ENCODE assay signal across 8 mouse cellular contexts in the genomic region with DNA sequence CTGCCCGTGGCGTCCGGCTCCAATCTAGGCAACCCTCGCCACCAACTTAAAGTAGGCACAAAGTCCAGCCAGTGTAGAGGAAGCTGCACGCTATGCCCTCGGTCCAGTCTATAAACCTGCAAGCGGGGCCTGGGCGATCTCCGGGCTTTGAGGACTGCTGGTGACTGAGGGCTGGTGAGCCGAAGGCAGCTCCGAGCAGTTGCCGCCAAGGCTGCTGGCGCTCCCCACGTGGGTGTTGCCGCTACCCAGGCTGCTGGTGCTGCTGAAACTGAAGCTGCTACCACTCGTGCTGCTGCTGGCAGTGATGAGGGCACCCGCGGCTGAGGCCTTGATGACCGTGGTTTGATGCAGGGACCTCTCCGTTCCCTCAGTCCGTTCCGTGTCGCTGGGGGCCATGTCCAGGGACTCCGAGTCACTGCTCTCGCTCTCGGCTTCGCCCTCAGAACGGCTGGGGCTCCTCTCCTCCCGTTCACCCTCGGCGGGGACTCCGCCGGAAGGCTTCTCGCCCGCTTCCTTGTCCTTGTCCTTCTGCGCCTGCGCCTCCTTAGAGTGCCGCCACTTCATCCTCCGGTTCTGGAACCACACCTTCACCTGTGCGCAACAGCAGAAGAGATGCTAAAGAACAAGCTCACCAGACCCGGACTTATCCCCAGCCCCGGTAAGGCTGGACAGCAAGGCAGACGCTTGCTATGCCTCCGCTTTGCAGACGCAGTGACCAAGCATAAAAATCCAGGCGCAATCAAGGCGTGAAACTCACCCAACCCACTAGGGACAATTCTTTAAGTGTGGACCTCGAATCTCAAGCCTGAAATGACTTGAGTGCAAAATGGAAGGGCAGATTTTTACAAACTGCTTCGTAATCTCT. TPM values are rescaled to one million over a fixed set of nuclear protein-coding genes. Genes with fewer than 3 reads are reported as not detected.
DNase-seq lines count a peak whose midpoint lies in the region; ATAC-seq and TF ChIP-seq lines count a peak whose summit lies in the region.

No protein-coding gene starts in this region.

- ATAC-seq in embryonic facial prominence, embryonic 15.5 days (ENCODE audit: insufficient number of reproducible peaks, low FRiP score, low TSS enrichment, low read depth), result no peak
- ATAC-seq in neural tube, embryonic 11.5 days (ENCODE audit: insufficient read depth, low FRiP score, low TSS enrichment), result peak; percentile 28; the same call in 1 of the 2 replicates

- no peak overlapping the region for H3K9ac ChIP-seq in ES-E14 (ENCODE audit: insufficient read depth, low read depth, low read length, poor library complexity, severe bottlenecking)
- 0 out of 2 replicates have a peak overlapping the region, but pooled peaks have one; percentile 0 for H3K9ac ChIP-seq in embryonic facial prominence, embryonic 15.5 days
- peak overlapping the region; percentile 5; the same call in 1 of the 2 replicates for H3K9ac ChIP-seq in neural tube, embryonic 11.5 days (ENCODE audit: low read length)

- H3K9me3 ChIP-seq in ES-E14 (ENCODE audit: control insufficient read depth, insufficient read depth, low read depth, low read length), result no peaks in the 10 kb centered on the region
- no peaks in the 10 kb centered on the region for H3K9me3 ChIP-seq in embryonic facial prominence, embryonic 15.5 days (replicated peaks)
- H3K9me3 ChIP-seq in limb, embryonic 10.5 days (replicated peaks), result no peaks in the 10 kb centered on the region
- no peaks in the 10 kb centered on the region for H3K9me3 ChIP-seq in neural tube, embryonic 11.5 days (ENCODE audit: control insufficient read depth, low read length)

- in situ Hi-C loops in ES-E14 (cut with MboI; ENCODE audit: low sequenced_read_pairs in 2 of 2, unreplicated experiment in 2 of 2), result no loop called here

- no peaks in the 10 kb centered on the region for H3K36me3 ChIP-seq in ES-E14 (ENCODE audit: control insufficient read depth, insufficient read depth, low read length, poor library complexity, severe bottlenecking)
- H3K36me3 ChIP-seq in embryonic facial prominence, embryonic 15.5 days, result no peaks in the 10 kb centered on the region
- H3K36me3 ChIP-seq in limb, embryonic 10.5 days, result no peaks in the 10 kb centered on the region
- H3K36me3 ChIP-seq in neural tube, embryonic 11.5 days (ENCODE audit: control insufficient read depth, insufficient read depth, low read length), result no peaks in the 10 kb centered on the region

- peak; percentile 91 for DNase-seq in heart, adult 11 months
- DNase-seq in heart, postnatal 14 days, result no peak
- DNase-seq in ES-E14 (ENCODE audit: low read depth, low spot score), result no peak
- DNase-seq in limb, embryonic 10.5 days (ENCODE audit: low spot score), result peak; percentile 77
- peak; percentile 74 for DNase-seq in neural tube, embryonic 11.5 days (ENCODE audit: low spot score)
- no peak for DNase-seq in thymus, postnatal 4 days
- no peak for DNase-seq in gastrocnemius, adult 8-10 months (ENCODE audit: low spot score in 2 of 2)

- peak overlapping the region; percentile 56 for H3K4me2 ChIP-seq in embryonic facial prominence, embryonic 15.5 days (replicated peaks)
- peak overlapping the region; percentile 39 for H3K4me2 ChIP-seq in neural tube, embryonic 11.5 days (ENCODE audit: low read depth)

- peak overlapping the region; percentile 35 to 47; a peak in 2 of 4 replicates for H3K4me3 ChIP-seq in ES-E14 (ENCODE audit: insufficient read depth in 1 of 2, low read depth in 1 of 2, low read length in 2 of 2, poor library complexity in 1 of 2, severe bottlenecking in 1 of 2)
- peak overlapping the region; percentile 40 for H3K4me3 ChIP-seq in embryonic facial prominence, embryonic 15.5 days (replicated peaks)
- H3K4me3 ChIP-seq in limb, embryonic 10.5 days, result peak overlapping the region; percentile 50
- peak overlapping the region; percentile 29 for H3K4me3 ChIP-seq in neural tube, embryonic 11.5 days (ENCODE audit: low read depth, low read length)

- H3K27ac ChIP-seq in ES-E14 (ENCODE audit: insufficient read depth, low read depth, low read length, poor library complexity, severe bottlenecking), result no peak overlapping the region
- H3K27ac ChIP-seq in embryonic facial prominence, embryonic 15.5 days (replicated peaks), result no peak overlapping the region
- peak overlapping the region; percentile 50 for H3K27ac ChIP-seq in limb, embryonic 10.5 days
- H3K27ac ChIP-seq in neural tube, embryonic 11.5 days (ENCODE audit: low read depth, low read length), result no peak overlapping the region

- peaks cover 0 to 2% of the 10 kb centered on the region in 2 experiments; a peak in 1 of 4 replicates for H3K4me1 ChIP-seq in ES-E14 (ENCODE audit: control insufficient read depth in 2 of 2, insufficient read depth in 2 of 2, low read length in 2 of 2, poor library complexity in 1 of 2)
- peaks cover 31% of the 10 kb centered on the region for H3K4me1 ChIP-seq in embryonic facial prominence, embryonic 15.5 days
- peaks cover 33% of the 10 kb centered on the region for H3K4me1 ChIP-seq in limb, embryonic 10.5 days
- H3K4me1 ChIP-seq in neural tube, embryonic 11.5 days (ENCODE audit: control insufficient read depth, insufficient read depth, low read length), result peaks cover 8% of the 10 kb centered on the region; the same call in 1 of the 2 replicates

- peaks cover 89% of the 10 kb centered on the region for H3K27me3 ChIP-seq in embryonic facial prominence, embryonic 15.5 days
- H3K27me3 ChIP-seq in limb, embryonic 10.5 days (ENCODE audit: low read depth, poor library complexity, severe bottlenecking), result peaks cover 97% of the 10 kb centered on the region
- peaks cover 94% of the 10 kb centered on the region for H3K27me3 ChIP-seq in neural tube, embryonic 11.5 days (ENCODE audit: control insufficient read depth, insufficient read depth, low read length)

- intact Hi-C loops in heart, postnatal 14 days (cut with DNase I), result no loop called here

- 6% methylated on average over 49 of the region's 49 CpGs for WGBS in embryonic facial prominence, embryonic 15.5 days
- under 1% methylated on average over 49 of the region's 49 CpGs for WGBS in limb, embryonic 10.5 days
- 1% methylated on average over 47 of the region's 49 CpGs for WGBS in neural tube, embryonic 11.5 days

TF ChIP-seq in ES-E14, 5 proteins besides CTCF, POLR2A, EP300 and RAD21:
- TF ChIP-seq ZC3H11A (IDR thresholded peaks at IDR 0.05; ENCODE audit: borderline replicate concordance, low read depth, low read length) (no peak), MAFK (IDR thresholded peaks at IDR 0.05; ENCODE audit: insufficient read depth, low read depth, low read length) (no peak), ZNF384 (IDR thresholded peaks at IDR 0.05; ENCODE audit: low read depth, low read length) (no peak), CHD2 (IDR thresholded peaks at IDR 0.05; ENCODE audit: low read depth, low read length) (no peak), HCFC1 (IDR thresholded peaks at IDR 0.05; ENCODE audit: borderline replicate concordance, insufficient read depth, low read length) (no peak)

RNA-seq across cellular contexts. Expression of gene Hlx, which starts 4.8 kb away (rescaled TPM):
- 10 to 100 TPM; 17.7 to 23.1 TPM for total RNA-seq in heart, postnatal 14 days (2021)
- 0.16 and 1.4 TPM in 2 replicates for total RNA-seq in ES-E14 (2012; rRNA removed)
- 18.6 and 21.0 TPM in 2 replicates for polyA plus RNA-seq in embryonic facial prominence, embryonic 15.5 days (2015; fragmentation: Nextera tagmentation; extraction: Ambion mirVana)
- 7.2 and 9.5 TPM in 2 replicates for polyA plus RNA-seq in limb, embryonic 10.5 days (2016; fragmentation: Nextera tagmentation; extraction: Ambion mirVana)
- 9.3 and 12.4 TPM in 2 replicates for polyA plus RNA-seq in neural tube, embryonic 11.5 days (2014; fragmentation: Nextera tagmentation; extraction: Ambion mirVana)
- 10 to 100 TPM in 2 of 4 experiments, 1 to 10 TPM in 2; 5.9 to 12.1 (median 10.1) TPM for total RNA-seq in gastrocnemius, adult 8-10 months (2022)

Comparison
In these comparisons a context has a peak if more than half of its experiments do, and no peak if none do; other contexts are left out.
1. DNase-seq: peak in heart, adult 11 months (single experiment), limb, embryonic 10.5 days (single experiment) and neural tube, embryonic 11.5 days (single experiment); none in heart, postnatal 14 days (0 of 2), ES-E14 (single experiment), thymus, postnatal 4 days (single experiment) and gastrocnemius, adult 8-10 months (0 of 2).
2. Peak in every context shown above with its lines, with median percentiles within 50 percentile points of each other: H3K4me3 ChIP-seq.